Mouse (Mus musculus): ENCODE measurements at regions not wholly inside any gene's neighbourhood (a gene's known extent, or its start where the extent isn't known, plus 50 kb on each side); places are given as distances from the start of the nearest gene placed in this dataset.

DNA sequence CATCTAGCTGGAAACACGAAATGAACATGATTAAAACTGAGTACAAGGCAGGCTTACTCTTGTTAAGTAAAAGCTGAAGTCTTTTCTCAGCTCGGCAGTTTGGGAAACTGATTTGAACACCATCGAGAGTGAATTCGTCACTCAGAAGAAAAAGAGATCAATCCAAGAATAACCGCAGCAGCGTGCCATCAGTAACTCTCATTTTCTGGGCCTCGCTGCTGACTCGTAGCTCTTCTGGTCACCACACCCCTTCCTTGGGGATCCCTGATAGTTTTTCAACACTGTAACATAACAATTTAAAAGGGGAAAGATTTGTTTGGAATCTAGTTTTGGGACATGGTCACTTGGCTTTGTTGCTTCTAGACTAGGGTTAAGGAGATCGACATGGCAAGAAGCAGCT, 337.0 kb downstream of the Pax3 start:
- no peak for TF ChIP-seq POLR2A (IDR thresholded peaks at IDR 0.05; ENCODE audit: control insufficient read depth, low read depth, low read length)
- no peak for TF ChIP-seq CTCF (IDR thresholded peaks at IDR 0.05; ENCODE audit: control insufficient read depth, insufficient read depth, insufficient replicate concordance, low read depth, low read length)
